Mouse (Mus musculus) heart, adult 2 months (tissue): ENCODE data around the gene Meis2. TPM values are rescaled to one million over a fixed set of nuclear protein-coding genes. Genes with fewer than 3 reads are reported as not detected.

ENCODE experiments used
- DNase-seq, 2 experiments: peaks; one replicate each; pipeline ENCODE4 v3.0.0; 2021
- H3K27ac ChIP-seq: fragments of 200-600 bp; 2 replicates; pipeline ENCODE4 v1.8.1; 2022
- H3K27me3 ChIP-seq: fragments of 200-500 bp; 2 replicates; pipeline ENCODE4 v1.6.1; 2012; ENCODE audit warnings: mild to moderate bottlenecking, low read length, inconsistent platforms, mixed read lengths; ENCODE audit not compliant: control insufficient read depth, insufficient read depth
- H3K36me3 ChIP-seq: fragments of 200-500 bp; 2 replicates; pipeline ENCODE4 v1.6.1; 2012; ENCODE audit warnings: low read length, inconsistent platforms; ENCODE audit not compliant: control insufficient read depth, insufficient read depth
- H3K4me1 ChIP-seq: fragments of 200-500 bp; 2 replicates; pipeline ENCODE4 v1.6.1; 2011; ENCODE audit warnings: low read length; ENCODE audit not compliant: control insufficient read depth, insufficient read depth
- H3K4me3 ChIP-seq: fragments of 200-600 bp; 2 replicates; pipeline ENCODE4 v1.8.1; 2022
- H3K79me2 ChIP-seq: fragments of 200-500 bp; replicated peaks from 2 replicates; pipeline ENCODE4 v1.6.1; 2012; ENCODE audit warnings: mild to moderate bottlenecking, inconsistent platforms, low read length, moderate library complexity, mixed read lengths; ENCODE audit not compliant: control insufficient read depth, insufficient read depth
- H3K9ac ChIP-seq: fragments of 200-500 bp; 2 replicates; pipeline ENCODE4 v1.6.1; 2012; ENCODE audit warnings: low read depth, mild to moderate bottlenecking, control low read depth, inconsistent platforms, low read length, mixed read lengths
- CTCF ChIP-seq: fragments of 200-600 bp; IDR thresholded peaks from 2 replicates; pipeline ENCODE4 v1.8.1; 2022; ENCODE audit warnings: antibody characterized with exemption, mild to moderate bottlenecking, moderate library complexity
- EP300 ChIP-seq: fragments of 200-500 bp; IDR thresholded peaks from 2 replicates; pipeline ENCODE4 v1.6.1; 2011; ENCODE audit warnings: low read depth, low read length, control low read depth; ENCODE audit not compliant: insufficient read depth
- POLR2A ChIP-seq: fragments of 200-500 bp; IDR thresholded peaks from 2 replicates; pipeline ENCODE4 v1.6.1; 2011; ENCODE audit warnings: mild to moderate bottlenecking, low read depth, low read length, control low read depth; ENCODE audit not compliant: insufficient read depth
- WGBS: fragments of 180-500 bp; shearing (Covaris S2); methylation state at CpG from one replicate; pipeline ENCODE4 v1.1.7; 2018; 5-methylcytosine and 5-hydroxymethylcytosine counted together
- intact Hi-C: fragments of 180-260 bp; cut with DNase I; formaldehyde crosslinking; loops from one replicate; pipeline ENCODE4 v1.15.1; 2025
- polyA plus RNA-seq: library from polyadenylated mRNA; depleted of rRNA; stranded (reverse); fragments of >200 nt; gene quantifications from 2 replicates; pipeline ENCODE4 v1.2.3, GENCODE M21; 2012
- total RNA-seq, 2 experiments: library from RNA; stranded (reverse); gene quantifications; 2 replicates each; pipeline ENCODE4 v1.2.3; 2021

The Meis2 gene
- total and polyA plus RNA-seq, 3 experiments, result 16.9 to 30.4 (median 24.9) TPM

- Histone ChIP-seq H3K36me3 (no peaks in the 10 kb centered on the region), H3K27ac (no peak overlapping the region), H3K79me2 (no peaks in the 10 kb centered on the region), H3K27me3 (no peaks in the 10 kb centered on the region), H3K4me1 (no peaks in the 10 kb centered on the region; the same call in 1 of the 2 replicates), H3K4me3 (no peak overlapping the region), H3K9ac (no peak overlapping the region)
- no peak for DNase-seq
- no peak for TF ChIP-seq CTCF
- no peak for TF ChIP-seq POLR2A
- TF ChIP-seq EP300, result no peak
- intact Hi-C loops, result no loop called here
- WGBS, result 89% methylated on average over 8 of the region's 8 CpGs
Measured at GRCm38 (mm10) chr2:115943044-115943443, 122.6 kb downstream of the Meis2 start.

DNA sequence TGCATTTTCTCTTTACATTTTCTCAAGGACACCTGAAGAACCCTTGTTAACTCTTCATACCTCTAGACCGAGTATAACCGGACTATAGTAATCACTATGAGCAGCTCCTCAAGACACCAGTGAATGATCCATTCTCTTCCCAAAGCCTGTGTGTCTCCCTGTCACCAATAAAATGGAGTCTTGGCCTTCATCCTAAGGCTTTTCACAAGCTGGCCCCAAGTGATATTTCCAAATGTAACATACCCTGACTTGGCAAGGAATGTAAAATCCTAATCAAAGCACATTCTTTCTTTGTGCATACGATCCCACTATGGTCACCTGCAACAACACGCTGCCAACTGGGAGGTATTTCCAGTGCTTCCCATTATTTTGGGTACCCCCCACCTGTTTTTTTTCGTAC, 125.8 kb downstream of the Meis2 start:
- no peak for DNase-seq
- WGBS, result 88% methylated on average over 5 of the region's 5 CpGs
- Histone ChIP-seq H3K9ac (no peak overlapping the region), H3K79me2 (no peaks in the 10 kb centered on the region), H3K4me3 (no peak overlapping the region), H3K27me3 (no peaks in the 10 kb centered on the region), H3K27ac (no peak overlapping the region), H3K36me3 (peaks cover 3% of the 10 kb centered on the region; the same call in 1 of the 2 replicates), H3K4me1 (peaks cover 3% of the 10 kb centered on the region)
- TF ChIP-seq CTCF (no peak), POLR2A (no peak), EP300 (no peak)
- intact Hi-C loops, result no loop called here

GRCm38 (mm10) chr2:115938926-115939563, 126.6 kb downstream of the Meis2 start:
- H3K36me3 ChIP-seq, result peaks cover 3% of the 10 kb centered on the region; the same call in 1 of the 2 replicates
- WGBS, result 61% methylated on average over 8 of the region's 8 CpGs
- no peak overlapping the region for H3K4me3 ChIP-seq
- no peaks in the 10 kb centered on the region for H3K27me3 ChIP-seq
- DNase-seq, result peak; percentile 62 to 75
- H3K4me1 ChIP-seq, result peaks cover 3% of the 10 kb centered on the region
- TF ChIP-seq POLR2A, result no peak
- TF ChIP-seq EP300, result no peak
- no peak for TF ChIP-seq CTCF
- no peak overlapping the region for H3K9ac ChIP-seq
- H3K79me2 ChIP-seq, result no peaks in the 10 kb centered on the region
- intact Hi-C loops, result no loop called here
- H3K27ac ChIP-seq, result peak overlapping the region; percentile 26; the same call in 1 of the 2 replicates

GRCm38 (mm10) chr2:115938296-115938695, 127.3 kb downstream of the Meis2 start:
- peaks cover 3% of the 10 kb centered on the region for H3K36me3 ChIP-seq
- intact Hi-C loops, result no loop called here
- no peak overlapping the region for H3K4me3 ChIP-seq
- H3K27ac ChIP-seq, result no peak overlapping the region
- H3K79me2 ChIP-seq, result no peaks in the 10 kb centered on the region
- no peak overlapping the region for H3K9ac ChIP-seq
- no peaks in the 10 kb centered on the region for H3K27me3 ChIP-seq
- no peak for DNase-seq
- 89% methylated on average over 3 of the region's 3 CpGs for WGBS
- peaks cover 3% of the 10 kb centered on the region for H3K4me1 ChIP-seq
- TF ChIP-seq EP300 (no peak), POLR2A (no peak), CTCF (no peak)

- Histone ChIP-seq H3K4me1 (peaks cover 3% of the 10 kb centered on the region), H3K79me2 (no peaks in the 10 kb centered on the region), H3K9ac (no peak overlapping the region), H3K36me3 (peaks cover 3% of the 10 kb centered on the region), H3K27me3 (no peaks in the 10 kb centered on the region), H3K4me3 (no peak overlapping the region), H3K27ac (no peak overlapping the region)
- WGBS, result 88% methylated on average over 1 of the region's 1 CpGs
- intact Hi-C loops, result no loop called here
- DNase-seq, result no peak
- TF ChIP-seq CTCF, result no peak
- no peak for TF ChIP-seq POLR2A
- no peak for TF ChIP-seq EP300
Measured at GRCm38 (mm10) chr2:115937896-115938295, 127.7 kb downstream of the Meis2 start.

DNA sequence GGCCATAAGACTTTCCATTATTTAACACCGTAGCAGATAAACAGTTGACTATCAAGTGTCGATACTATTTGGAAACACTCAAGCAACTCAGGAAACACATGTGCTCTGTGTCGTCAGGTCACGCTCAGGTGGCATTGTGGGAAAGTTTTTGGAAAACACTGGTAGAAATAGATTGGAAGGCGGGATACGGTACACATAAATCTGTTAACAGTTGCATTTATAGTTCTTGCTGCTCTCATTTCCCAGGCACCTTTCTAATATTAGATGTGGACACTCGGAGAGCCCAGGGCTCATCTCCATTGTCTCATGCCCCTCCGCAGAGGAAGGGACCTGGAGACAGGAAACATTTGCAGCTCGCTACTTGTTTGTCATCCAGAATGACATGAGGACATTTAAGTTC, 128.9 kb downstream of the Meis2 start:
- TF ChIP-seq POLR2A (no peak), CTCF (no peak)
- Histone ChIP-seq H3K36me3 (peaks cover 3% of the 10 kb centered on the region), H3K4me1 (peaks cover 3% of the 10 kb centered on the region), H3K27ac (no peak overlapping the region), H3K4me3 (no peak overlapping the region), H3K27me3 (no peaks in the 10 kb centered on the region), H3K79me2 (no peaks in the 10 kb centered on the region), H3K9ac (no peak overlapping the region)
- WGBS, result 40% methylated on average over 9 of the region's 9 CpGs
- intact Hi-C loops, result no loop called here
- no peak for DNase-seq
